Mouse (Mus musculus) large intestine, adult 2 months (tissue): ENCODE results near the gene Csrnp1. TPM values are rescaled to one million over a fixed set of nuclear protein-coding genes. Genes with fewer than 3 reads are reported as not detected.

ENCODE experiments used
- polyA plus RNA-seq: library from polyadenylated mRNA; depleted of rRNA; stranded (reverse); fragments of >200 nt; gene quantifications from 2 replicates; pipeline ENCODE4 v1.2.3, GENCODE M21; 2012; rRNA removed

Gene Csrnp1
- polyA plus RNA-seq, 1 experiment = 9.8 TPM

Other genes with a start within 250 kb of the Csrnp1 start
- 0.18 and 0.20 TPM in 2 replicates for gene Scn11a, start 159.2 kb downstream of the Csrnp1 start, polyA plus RNA-seq
- gene Wdr48, start 89.8 kb downstream of the Csrnp1 start, polyA plus RNA-seq = 16.3 and 33.4 TPM in 2 replicates
- gene Gorasp1, start 47.1 kb downstream of the Csrnp1 start, polyA plus RNA-seq = 13.3 and 18.7 TPM in 2 replicates
- 0.02 and 0.05 TPM in 2 replicates for gene Ttc21a, start 47.1 kb downstream of the Csrnp1 start, polyA plus RNA-seq
- 0.02 and 0.07 TPM in 2 replicates for gene Xirp1, start 38.9 kb upstream of the Csrnp1 start, polyA plus RNA-seq
- gene Cx3cr1, start 85.2 kb upstream of the Csrnp1 start, polyA plus RNA-seq = 6.1 and 11.3 TPM in 2 replicates
- 0.20 and 0.47 TPM in 2 replicates for gene Ccr8, start 107.5 kb upstream of the Csrnp1 start, polyA plus RNA-seq
- gene Slc25a38, start 125.7 kb upstream of the Csrnp1 start, polyA plus RNA-seq = 22.9 and 25.9 TPM in 2 replicates
- gene Rpsa, start 143.0 kb upstream of the Csrnp1 start, polyA plus RNA-seq = 2,119 and 2,302 TPM in 2 replicates
- not detected in 2 replicates for gene Mobp, start 165.0 kb upstream of the Csrnp1 start, polyA plus RNA-seq